Mouse (Mus musculus) ES-E14 (cell line): ENCODE results near the gene Edem1.

Experiments
- HCFC1 ChIP-seq: IDR thresholded peaks from 2 replicates; pipeline ENCODE4 v1.6.1; 2012; ENCODE audit warnings: low read length, inconsistent platforms, borderline replicate concordance; ENCODE audit not compliant: insufficient read depth
- MAFK ChIP-seq: IDR thresholded peaks from 2 replicates; pipeline ENCODE4 v1.6.1; 2014; ENCODE audit warnings: mild to moderate bottlenecking, low read depth, low read length, inconsistent platforms; ENCODE audit not compliant: insufficient read depth
- ZC3H11A ChIP-seq: IDR thresholded peaks from 2 replicates; pipeline ENCODE4 v1.6.1; 2012; ENCODE audit warnings: low read depth, mild to moderate bottlenecking, inconsistent platforms, low read length, borderline replicate concordance
- ZNF384 ChIP-seq: IDR thresholded peaks from 2 replicates; pipeline ENCODE4 v1.6.1; 2012; ENCODE audit warnings: low read depth, low read length, inconsistent platforms

GRCm38 (mm10) chr6:108895129-108895528 is 66.7 kb downstream of the Edem1 start:
- TF ChIP-seq ZNF384 (no peak), HCFC1 (no peak), MAFK (no peak), ZC3H11A (no peak)
